Mouse (Mus musculus) neural tube, embryonic 13.5 days (tissue): ENCODE data around the gene Polr3a. TPM values are rescaled to one million over a fixed set of nuclear protein-coding genes. Genes with fewer than 3 reads are reported as not detected.
A peak's percentile ranks its signal among the peaks of the same experiment; 100 is the strongest.

Experiments
- ATAC-seq: fragments of 200-750 bp; cut with Nextera tagmentation; 2 replicates; pipeline ENCODE4 v1.8.0; 2017; ENCODE audit warnings: low read depth, mild to moderate bottlenecking, moderate TSS enrichment, moderate library complexity
- H3K27ac ChIP-seq: fragments of 300-500 bp; sonication (generic); replicated peaks from 2 replicates; pipeline ENCODE4 v1.5.1; 2015; ENCODE audit warnings: moderate library complexity, mild to moderate bottlenecking, inconsistent platforms
- H3K27me3 ChIP-seq: fragments of 300-500 bp; sonication (generic); 2 replicates; pipeline ENCODE4 v1.6.1; 2015; ENCODE audit warnings: mild to moderate bottlenecking, inconsistent platforms
- H3K36me3 ChIP-seq: fragments of 300-500 bp; sonication (generic); 2 replicates; pipeline ENCODE4 v1.6.1; 2015; ENCODE audit warnings: mild to moderate bottlenecking, inconsistent platforms
- H3K4me1 ChIP-seq: fragments of 300-500 bp; sonication (generic); replicated peaks from 2 replicates; pipeline ENCODE4 v1.6.1; 2015; ENCODE audit warnings: inconsistent platforms
- H3K4me2 ChIP-seq: fragments of 300-500 bp; sonication (generic); 2 replicates; pipeline ENCODE4 v1.6.1; 2015; ENCODE audit warnings: inconsistent platforms, mild to moderate bottlenecking, moderate library complexity
- H3K4me3 ChIP-seq: fragments of 300-500 bp; sonication (generic); 2 replicates; pipeline ENCODE4 v1.5.1; 2015; ENCODE audit warnings: mild to moderate bottlenecking, inconsistent platforms
- H3K9ac ChIP-seq: fragments of 300-500 bp; sonication (generic); 2 replicates; pipeline ENCODE4 v1.6.1; 2015; ENCODE audit warnings: moderate library complexity, mild to moderate bottlenecking, inconsistent platforms
- H3K9me3 ChIP-seq: fragments of 300-500 bp; sonication (generic); 2 replicates; pipeline ENCODE4 v1.6.1; 2016; ENCODE audit warnings: inconsistent platforms
- WGBS: fragments of 180-500 bp; shearing (Covaris S2); methylation state at CpG from one replicate; pipeline ENCODE4 v1.1.7; 2015; 5-methylcytosine and 5-hydroxymethylcytosine counted together
- polyA plus RNA-seq: library from polyadenylated mRNA; unstranded; fragments of >200 nt; fragmentation: Nextera tagmentation; extraction: Ambion mirVana; gene quantifications from 2 replicates; pipeline ENCODE4 v1.2.1, GENCODE M21; 2015

The Polr3a gene
- polyA plus RNA-seq = 18.3 and 22.8 TPM in 2 replicates

- WGBS = under 1% methylated on average over 30 of the region's 30 CpGs
- H3K4me1 ChIP-seq = peaks cover 20% of the 10 kb centered on the region
- H3K4me3 ChIP-seq = peak within 1 kb of the TSS; percentile 83
- ATAC-seq = peak; percentile 33
- peaks cover 26% of the 10 kb centered on the region for H3K36me3 ChIP-seq
- peak within 1 kb of the TSS; percentile 88 for H3K9ac ChIP-seq
- H3K9me3 ChIP-seq = no peaks in the 10 kb centered on the region
- H3K4me2 ChIP-seq = peak within 1 kb of the TSS; percentile 79
- no peaks in the 10 kb centered on the region for H3K27me3 ChIP-seq
- H3K27ac ChIP-seq = 0 out of 2 replicates have a peak within 1 kb of the TSS, but pooled peaks have one; percentile 50
These were observed at the start of gene Polr3a, which contains the start of gene Rps24 for GRCm38 (mm10) chr14:24486773-24487227. Gene Polr3a, minus strand, starts transcription at chr14:24487058. Gene Rps24, plus strand, starts transcription at chr14:24487125.

GRCm38 (mm10) chr14:24534865-24535545 is 48.1 kb upstream of the Polr3a start:
- ATAC-seq = peak; percentile 54
- Histone ChIP-seq H3K27ac (peak overlapping the region; percentile 87), H3K36me3 (no peaks in the 10 kb centered on the region), H3K4me3 (no peak overlapping the region), H3K4me2 (no peak overlapping the region), H3K9ac (0 out of 2 replicates have a peak overlapping the region, but pooled peaks have one; percentile 22), H3K4me1 (peaks cover 56% of the 10 kb centered on the region), H3K27me3 (no peaks in the 10 kb centered on the region), H3K9me3 (no peaks in the 10 kb centered on the region)
- 31% methylated on average over 9 of the region's 9 CpGs for WGBS

GRCm38 (mm10) chr14:24530228-24530627 is 43.4 kb upstream of the Polr3a start:
- Histone ChIP-seq H3K9me3 (no peaks in the 10 kb centered on the region), H3K27ac (0 out of 2 replicates have a peak overlapping the region, but pooled peaks have one; percentile 28), H3K36me3 (no peaks in the 10 kb centered on the region), H3K27me3 (no peaks in the 10 kb centered on the region), H3K4me1 (peaks cover 69% of the 10 kb centered on the region), H3K4me3 (no peak overlapping the region), H3K9ac (no peak overlapping the region), H3K4me2 (peak overlapping the region; percentile 13; the same call in 1 of the 2 replicates)
- peak; percentile 64; the same call in 1 of the 2 replicates for ATAC-seq
- 3% methylated on average over 6 of the region's 6 CpGs for WGBS

- ATAC-seq = no peak
- H3K27me3 ChIP-seq = no peaks in the 10 kb centered on the region
- H3K36me3 ChIP-seq = no peaks in the 10 kb centered on the region
- peak overlapping the region; percentile 70 for H3K27ac ChIP-seq
- H3K9ac ChIP-seq = no peak overlapping the region
- no peak overlapping the region for H3K4me2 ChIP-seq
- no peak overlapping the region for H3K4me3 ChIP-seq
- H3K9me3 ChIP-seq = no peaks in the 10 kb centered on the region
- H3K4me1 ChIP-seq = peaks cover 38% of the 10 kb centered on the region
- WGBS = 58% methylated on average over 10 of the region's 10 CpGs
These were observed 39.6 kb upstream of the Polr3a start for GRCm38 (mm10) chr14:24526440-24526839.

GRCm38 (mm10) chr14:24525677-24526415 is 39.0 kb upstream of the Polr3a start:
- Histone ChIP-seq H3K27ac (peak overlapping the region; percentile 70), H3K9me3 (no peaks in the 10 kb centered on the region), H3K4me1 (peaks cover 34% of the 10 kb centered on the region), H3K27me3 (no peaks in the 10 kb centered on the region), H3K36me3 (no peaks in the 10 kb centered on the region), H3K4me2 (no peak overlapping the region), H3K9ac (0 out of 2 replicates have a peak overlapping the region, but pooled peaks have one; percentile 34), H3K4me3 (no peak overlapping the region)
- ATAC-seq = no peak
- 58% methylated on average over 10 of the region's 10 CpGs for WGBS

GRCm38 (mm10) chr14:24525137-24525536 is 38.3 kb upstream of the Polr3a start:
- 54% methylated on average over 3 of the region's 3 CpGs for WGBS

GRCm38 (mm10) chr14:24521597-24521996 is 34.7 kb upstream of the Polr3a start:
- H3K4me3 ChIP-seq = no peak overlapping the region
- 61% methylated on average over 8 of the region's 8 CpGs for WGBS
- peaks cover 16% of the 10 kb centered on the region for H3K4me1 ChIP-seq
- no peaks in the 10 kb centered on the region for H3K36me3 ChIP-seq
- no peak overlapping the region for H3K27ac ChIP-seq
- no peak for ATAC-seq
- H3K27me3 ChIP-seq = no peaks in the 10 kb centered on the region
- H3K9ac ChIP-seq = no peak overlapping the region
- H3K4me2 ChIP-seq = no peak overlapping the region
- no peaks in the 10 kb centered on the region for H3K9me3 ChIP-seq

More at GRCm38 (mm10) chr14:24525137-24525536, 38.3 kb upstream of the Polr3a start:
- H3K4me3 ChIP-seq = no peak overlapping the region
- H3K9ac ChIP-seq = 0 out of 2 replicates have a peak overlapping the region, but pooled peaks have one; percentile 34
- no peaks in the 10 kb centered on the region for H3K9me3 ChIP-seq
- H3K27me3 ChIP-seq = no peaks in the 10 kb centered on the region
- H3K4me2 ChIP-seq = no peak overlapping the region
- peaks cover 26% of the 10 kb centered on the region for H3K4me1 ChIP-seq
- peak overlapping the region; percentile 70 for H3K27ac ChIP-seq
- ATAC-seq = no peak
- no peaks in the 10 kb centered on the region for H3K36me3 ChIP-seq

GRCm38 (mm10) chr14:24512527-24513161 is 25.8 kb upstream of the Polr3a start:
- no peak overlapping the region for H3K4me2 ChIP-seq
- H3K36me3 ChIP-seq = no peaks in the 10 kb centered on the region
- peaks cover 17% of the 10 kb centered on the region for H3K4me1 ChIP-seq
- ATAC-seq = no peak
- 0 out of 2 replicates have a peak, but pooled peaks cover 6% of the 10 kb centered on the region for H3K9me3 ChIP-seq
- H3K9ac ChIP-seq = no peak overlapping the region
- H3K27ac ChIP-seq = peak overlapping the region; percentile 54
- H3K4me3 ChIP-seq = no peak overlapping the region
- H3K27me3 ChIP-seq = no peaks in the 10 kb centered on the region
- WGBS = 36% methylated on average over 6 of the region's 6 CpGs

GRCm38 (mm10) chr14:24510679-24511078 is 23.8 kb upstream of the Polr3a start:
- Histone ChIP-seq H3K4me3 (no peak overlapping the region), H3K27ac (no peak overlapping the region), H3K27me3 (no peaks in the 10 kb centered on the region), H3K4me1 (peaks cover 28% of the 10 kb centered on the region), H3K9ac (no peak overlapping the region), H3K9me3 (0 out of 2 replicates have a peak, but pooled peaks cover 6% of the 10 kb centered on the region), H3K36me3 (no peaks in the 10 kb centered on the region), H3K4me2 (no peak overlapping the region)
- WGBS = 90% methylated on average over 2 of the region's 2 CpGs
- no peak for ATAC-seq

GRCm38 (mm10) chr14:24510218-24510617 is 23.4 kb upstream of the Polr3a start:
- Histone ChIP-seq H3K27me3 (no peaks in the 10 kb centered on the region), H3K4me2 (no peak overlapping the region), H3K9me3 (0 out of 2 replicates have a peak, but pooled peaks cover 6% of the 10 kb centered on the region), H3K36me3 (no peaks in the 10 kb centered on the region), H3K27ac (no peak overlapping the region), H3K4me3 (no peak overlapping the region), H3K4me1 (peaks cover 28% of the 10 kb centered on the region), H3K9ac (no peak overlapping the region)
- WGBS = 94% methylated on average over 1 of the region's 1 CpGs
- no peak for ATAC-seq

- Histone ChIP-seq H3K4me3 (no peak overlapping the region), H3K27ac (no peak overlapping the region), H3K36me3 (no peaks in the 10 kb centered on the region), H3K27me3 (no peaks in the 10 kb centered on the region), H3K4me1 (peaks cover 28% of the 10 kb centered on the region), H3K9ac (no peak overlapping the region), H3K4me2 (no peak overlapping the region), H3K9me3 (0 out of 2 replicates have a peak, but pooled peaks cover 6% of the 10 kb centered on the region)
- ATAC-seq = no peak
- WGBS = 72% methylated on average over 5 of the region's 5 CpGs
These were observed 22.7 kb upstream of the Polr3a start for GRCm38 (mm10) chr14:24509557-24509956.
